ENCODE assay signal across 28 mouse cellular contexts in the genomic region with DNA sequence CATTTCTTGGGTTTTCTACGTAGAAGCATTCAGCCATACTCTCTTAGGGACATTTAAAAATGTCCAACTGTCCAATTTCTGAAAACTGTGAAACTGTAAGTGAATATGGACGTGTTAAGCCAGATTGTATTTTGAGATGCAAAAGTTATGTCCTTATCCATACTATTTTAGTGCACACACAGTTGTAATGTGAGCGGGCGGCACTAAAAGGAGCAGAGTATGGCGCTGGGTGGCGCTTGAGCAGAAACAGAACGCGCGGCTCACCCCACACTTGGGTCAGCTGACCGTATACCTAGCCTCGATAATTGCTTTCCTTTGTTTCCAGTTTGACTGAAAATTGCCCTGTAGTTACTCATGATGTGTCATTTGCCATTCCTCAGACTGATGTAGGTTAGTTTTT. TPM values are rescaled to one million over a fixed set of nuclear protein-coding genes. Genes with fewer than 3 reads are reported as not detected.
A peak's percentile ranks its signal among the peaks of the same experiment; 100 is the strongest.
DNase-seq lines count a peak whose midpoint lies in the region; ATAC-seq lines count a peak whose summit lies in the region.
"Had no signal": no experiment of that assay in that cellular context is flagged by ENCODE, and none has a peak within 500 bp of the region (broad histone marks: within the 10 kb centered on the region; RNA-seq: fewer than 3 reads in every experiment).

No protein-coding gene starts in this region.

- no peak overlapping the region for H3K9ac ChIP-seq in neural tube, embryonic 11.5 days (ENCODE audit: low read length)
- H3K9ac ChIP-seq in neural tube, embryonic 15.5 days (replicated peaks): no peak overlapping the region
- H3K9ac ChIP-seq: forebrain, embryonic 13.5 days; hindbrain, embryonic 12.5 days; hindbrain, embryonic 15.5 days had no signal

- no peak overlapping the region for H3K27ac ChIP-seq in neural tube, embryonic 11.5 days (ENCODE audit: low read depth, low read length)
- H3K27ac ChIP-seq in neural tube, embryonic 15.5 days (replicated peaks): no peak overlapping the region
- H3K27ac ChIP-seq: forebrain, embryonic 10.5 days; forebrain, embryonic 13.5 days; gastrocnemius, adult 2 months; hindbrain, embryonic 12.5 days; hindbrain, embryonic 15.5 days had no signal

- H3K4me3 ChIP-seq in neural tube, embryonic 11.5 days (ENCODE audit: low read depth, low read length): no peak overlapping the region
- no peak overlapping the region for H3K4me3 ChIP-seq in neural tube, embryonic 15.5 days (replicated peaks)
- H3K4me3 ChIP-seq: forebrain, embryonic 10.5 days; forebrain, embryonic 13.5 days; gastrocnemius, adult 2 months; hindbrain, embryonic 12.5 days; hindbrain, embryonic 15.5 days had no signal

- H3K36me3 ChIP-seq in neural tube, embryonic 11.5 days (ENCODE audit: control insufficient read depth, insufficient read depth, low read length): no peaks in the 10 kb centered on the region
- no peaks in the 10 kb centered on the region for H3K36me3 ChIP-seq in neural tube, embryonic 15.5 days
- H3K36me3 ChIP-seq: forebrain, embryonic 10.5 days; G1E; hindbrain, embryonic 12.5 days; hindbrain, embryonic 15.5 days had no signal

- no peak for DNase-seq in frontal cortex, postnatal 25 days (ENCODE audit: low spot score in 2 of 2)
- no peak for DNase-seq in neural tube, embryonic 11.5 days (ENCODE audit: low spot score)
- DNase-seq in right cerebral cortex, postnatal 10 days (ENCODE audit: low spot score in 2 of 2): peak; percentile 18 to 25
- no peak for DNase-seq in right cerebral cortex, postnatal 14 days
- DNase-seq in ovary, adult 18-20 months (ENCODE audit: low spot score): no peak
- DNase-seq: adrenal gland, adult 8-10 months; adrenal gland, postnatal 25 days; B cell, adult 2 months; cerebellum, adult 18-20 months; cerebellum, adult 9-10 months; cerebellum, postnatal 14 days; gastrocnemius, adult 2 months; gastrocnemius, postnatal 14 days; heart, adult 11 months had no signal

- H3K4me2 ChIP-seq in neural tube, embryonic 11.5 days (ENCODE audit: low read depth): no peak overlapping the region
- H3K4me2 ChIP-seq in neural tube, embryonic 15.5 days: no peak overlapping the region
- H3K4me2 ChIP-seq: forebrain, embryonic 13.5 days; heart, embryonic 11.5 days; hindbrain, embryonic 12.5 days; hindbrain, embryonic 15.5 days had no signal

- 90% methylated on average over 11 of the region's 11 CpGs for WGBS in neural tube, embryonic 11.5 days
- 95% methylated on average over 11 of the region's 11 CpGs for WGBS in neural tube, embryonic 15.5 days

- H3K4me1 ChIP-seq in neural tube, embryonic 11.5 days (ENCODE audit: control insufficient read depth, insufficient read depth, low read length): no peaks in the 10 kb centered on the region
- H3K4me1 ChIP-seq in neural tube, embryonic 15.5 days: no peaks in the 10 kb centered on the region
- H3K4me1 ChIP-seq: forebrain, embryonic 10.5 days; forebrain, embryonic 13.5 days; hindbrain, embryonic 12.5 days; hindbrain, embryonic 15.5 days had no signal

- ATAC-seq in frontal cortex, adult (ENCODE audit: low TSS enrichment): peak; percentile 92
- 0 out of 2 replicates have a peak, but pooled peaks have one; percentile 27 for ATAC-seq in neural tube, embryonic 11.5 days (ENCODE audit: insufficient read depth, low FRiP score, low TSS enrichment)
- no peak for ATAC-seq in neural tube, embryonic 15.5 days (ENCODE audit: low FRiP score)
- ATAC-seq: activated CD4-positive, CD25-positive, alpha-beta regulatory T cell, adult 4 months; forebrain, embryonic 13.5 days had no signal

- no peaks in the 10 kb centered on the region for H3K9me3 ChIP-seq in neural tube, embryonic 11.5 days (ENCODE audit: control insufficient read depth, low read length)
- no peaks in the 10 kb centered on the region for H3K9me3 ChIP-seq in neural tube, embryonic 15.5 days (replicated peaks)
- H3K9me3 ChIP-seq: forebrain, embryonic 10.5 days; forebrain, embryonic 13.5 days; G1E; hindbrain, embryonic 12.5 days; hindbrain, embryonic 15.5 days had no signal

- H3K27me3 ChIP-seq in neural tube, embryonic 11.5 days (ENCODE audit: control insufficient read depth, insufficient read depth, low read length): no peaks in the 10 kb centered on the region
- H3K27me3 ChIP-seq in neural tube, embryonic 15.5 days (replicated peaks): no peaks in the 10 kb centered on the region
- H3K27me3 ChIP-seq: CH12.LX; forebrain, embryonic 13.5 days; hindbrain, embryonic 12.5 days; hindbrain, embryonic 15.5 days had no signal

RNA-seq across cellular contexts. Expression of a gene that starts 42.5 kb away (rescaled TPM):
- polyA plus RNA-seq in neural tube, embryonic 11.5 days (2014; fragmentation: Nextera tagmentation; extraction: Ambion mirVana): not detected in 2 replicates
- polyA plus RNA-seq in neural tube, embryonic 15.5 days (2015; fragmentation: Nextera tagmentation; extraction: Ambion mirVana): not detected in 2 replicates
- polyA plus RNA-seq: activated CD4-positive, CD25-positive, alpha-beta regulatory T cell, adult 4 months; embryonic facial prominence, embryonic 11.5 days; embryonic facial prominence, embryonic 14.5 days; forebrain, embryonic 10.5 days; forebrain, embryonic 13.5 days; G1E; heart, embryonic 11.5 days; heart, embryonic 14.5 days; heart, postnatal 0 days; hindbrain, embryonic 12.5 days; hindbrain, embryonic 15.5 days had no signal

RNA-seq across cellular contexts. Expression of a gene that starts 48.9 kb away (rescaled TPM):
- not detected in 2 replicates for polyA plus RNA-seq in neural tube, embryonic 11.5 days (2014; fragmentation: Nextera tagmentation; extraction: Ambion mirVana)
- not detected in 2 replicates for polyA plus RNA-seq in neural tube, embryonic 15.5 days (2015; fragmentation: Nextera tagmentation; extraction: Ambion mirVana)
- polyA plus RNA-seq: activated CD4-positive, CD25-positive, alpha-beta regulatory T cell, adult 4 months; embryonic facial prominence, embryonic 11.5 days; embryonic facial prominence, embryonic 14.5 days; forebrain, embryonic 10.5 days; forebrain, embryonic 13.5 days; G1E; heart, embryonic 11.5 days; heart, embryonic 14.5 days; heart, postnatal 0 days; hindbrain, embryonic 12.5 days had no signal

Comparison
In these comparisons a context has a peak if more than half of its experiments do, and no peak if none do; other contexts are left out.
1. DNase-seq: peak in right cerebral cortex, postnatal 10 days (2 of 2); none in frontal cortex, postnatal 25 days (0 of 2), neural tube, embryonic 11.5 days (single experiment), right cerebral cortex, postnatal 14 days (single experiment) and ovary, adult 18-20 months (single experiment).